Mouse (Mus musculus) naive thymus-derived CD4-positive, alpha-beta T cell, adult 5 months (primary cell): Measurements from ENCODE around the gene Zfp160. TPM values are rescaled to one million over a fixed set of nuclear protein-coding genes. Genes with fewer than 3 reads are reported as not detected.

Experiments used
- polyA plus RNA-seq: library from polyadenylated mRNA; unstranded; fragments of 100-300 nt; shearing (Covaris generic); gene quantifications from one replicate; pipeline ENCODE4 v1.2.1, GENCODE M21; 2017

Gene Zfp160
- polyA plus RNA-seq, result 8.6 TPM

GRCm38 (mm10) chr17:21008382-21009331 is at the start of gene Zfp160:
Gene Zfp160, plus strand, starts transcription at chr17:21008903.

DNA sequence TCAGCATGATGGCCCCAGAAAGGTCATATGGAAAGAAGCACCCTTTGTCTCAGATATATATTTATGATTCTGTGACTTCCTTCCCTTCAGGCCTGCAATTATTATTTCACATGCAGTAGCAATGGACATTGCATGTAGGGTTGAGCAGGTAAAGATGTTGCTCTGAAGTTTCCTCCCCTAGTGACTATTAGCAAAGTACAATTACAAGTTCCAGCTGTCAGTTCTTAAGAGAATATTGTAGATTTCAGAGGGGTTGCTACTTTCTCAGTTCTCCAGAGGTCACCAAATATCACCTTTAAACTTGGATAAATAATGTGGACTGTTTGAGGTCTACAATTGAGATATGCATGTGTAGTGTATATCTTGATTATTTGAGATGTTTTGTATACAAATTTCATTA is 12.3 kb upstream of the Zfp160 start, which contains the start of gene Vmn1r233:
Gene Vmn1r233 (minus strand): TSS at position 101 of the 400 bp plus-strand sequence.

Other genes starting within 250 kb of the Zfp160 start
- gene Vmn1r228, start 222.7 kb upstream of the Zfp160 start, polyA plus RNA-seq, result not detected
- not detected for gene Vmn1r229, start 197.3 kb upstream of the Zfp160 start, polyA plus RNA-seq
- gene Vmn1r230, start 168.5 kb upstream of the Zfp160 start, polyA plus RNA-seq, result not detected
- gene Vmn1r231, start 103.8 kb upstream of the Zfp160 start, polyA plus RNA-seq, result not detected
- not detected for gene Vmn1r232, start 89.2 kb upstream of the Zfp160 start, polyA plus RNA-seq
- gene Ppp2r1a, start 63.6 kb upstream of the Zfp160 start, polyA plus RNA-seq, result 255 TPM
- 0.20 TPM for gene Vmn1r233, start 12.4 kb upstream of the Zfp160 start, polyA plus RNA-seq
- gene Vmn1r234, start 217.2 kb downstream of the Zfp160 start, polyA plus RNA-seq, result not detected
- gene Vmn1r235, start 247.5 kb downstream of the Zfp160 start, polyA plus RNA-seq, result 0.10 TPM